Mouse (Mus musculus) left cerebral cortex, adult 2 months (tissue): ENCODE data around the gene Eif2ak4. TPM values are rescaled to one million over a fixed set of nuclear protein-coding genes. Genes with fewer than 3 reads are reported as not detected.

Experiments used
- DNase-seq, 2 experiments: peaks; one replicate each; pipeline ENCODE4 v3.0.0; 2021 to 2022; ENCODE audit warnings: low spot score in 2 of 2, mixed read lengths in 1 of 2; ENCODE audit errors: extremely low spot score in 1 of 2
- H3K27ac ChIP-seq: fragments of 200-600 bp; 2 replicates; pipeline ENCODE4 v1.8.1; 2022
- H3K4me3 ChIP-seq: fragments of 200-600 bp; 2 replicates; pipeline ENCODE4 v1.8.1; 2022
- CTCF ChIP-seq: fragments of 200-600 bp; IDR thresholded peaks from 2 replicates; pipeline ENCODE4 v1.8.1; 2022; ENCODE audit warnings: antibody characterized with exemption, mild to moderate bottlenecking, moderate library complexity
- intact Hi-C: fragments of 180-260 bp; cut with DNase I; formaldehyde crosslinking; loops from one replicate; pipeline ENCODE4 v1.15.1; 2025
- total RNA-seq, 2 experiments: library from RNA; stranded (reverse); gene quantifications; 2 replicates each; pipeline ENCODE4 v1.2.3; 2021

Eif2ak4 gene
- total RNA-seq, 2 experiments from 2014 or later = 22.2 to 25.1 TPM

DNA sequence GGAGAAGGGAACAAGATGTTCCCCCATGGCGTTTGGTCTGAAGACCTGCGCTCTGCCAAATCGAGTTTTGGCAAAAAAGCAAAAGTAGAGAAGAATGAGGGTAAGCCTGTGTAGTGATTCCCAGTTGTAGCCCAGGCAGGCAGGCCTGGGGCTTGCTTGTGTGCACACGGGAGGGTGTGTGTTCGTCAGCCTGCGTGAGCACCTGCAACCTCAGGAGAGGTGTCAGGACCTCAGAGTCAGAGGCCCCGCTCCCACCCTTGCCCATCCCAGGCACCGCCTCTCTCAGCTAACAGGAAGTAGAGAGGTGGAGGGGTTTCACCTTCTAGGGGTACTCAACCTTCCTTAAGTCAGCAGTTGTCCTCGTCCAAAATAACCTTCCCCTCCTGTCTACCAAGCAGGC, 106.6 kb downstream of the Eif2ak4 start:
- TF ChIP-seq CTCF = no peak
- intact Hi-C loops = no loop called here

DNA sequence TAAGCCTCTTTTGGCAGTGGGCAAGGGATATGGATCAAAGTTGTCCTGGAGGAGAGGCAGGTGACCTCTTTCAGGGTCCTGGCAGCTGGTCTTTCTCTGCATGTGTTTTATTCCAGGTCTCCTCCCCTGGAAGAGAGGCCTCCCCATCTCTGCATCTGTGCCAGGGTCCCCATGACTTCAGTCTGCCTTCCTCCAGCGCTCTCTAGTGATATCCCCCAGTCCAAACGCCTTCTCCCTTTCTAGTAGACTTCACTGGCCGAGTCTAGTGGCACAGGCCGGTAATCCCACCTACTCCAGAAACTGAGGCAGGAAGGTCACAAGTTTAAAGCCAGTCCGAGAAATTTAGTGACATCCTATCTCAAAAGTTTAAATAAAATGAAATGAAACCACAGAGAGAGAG, 109.5 kb downstream of the Eif2ak4 start:
- Histone ChIP-seq H3K27ac (no peak overlapping the region), H3K4me3 (no peak overlapping the region)
- intact Hi-C loops = no loop called here
- no peak for DNase-seq
- no peak for TF ChIP-seq CTCF

More for the DNA sequence above, 106.6 kb downstream of the Eif2ak4 start:
- Histone ChIP-seq H3K27ac (no peak overlapping the region), H3K4me3 (no peak overlapping the region)
- DNase-seq = no peak

DNA sequence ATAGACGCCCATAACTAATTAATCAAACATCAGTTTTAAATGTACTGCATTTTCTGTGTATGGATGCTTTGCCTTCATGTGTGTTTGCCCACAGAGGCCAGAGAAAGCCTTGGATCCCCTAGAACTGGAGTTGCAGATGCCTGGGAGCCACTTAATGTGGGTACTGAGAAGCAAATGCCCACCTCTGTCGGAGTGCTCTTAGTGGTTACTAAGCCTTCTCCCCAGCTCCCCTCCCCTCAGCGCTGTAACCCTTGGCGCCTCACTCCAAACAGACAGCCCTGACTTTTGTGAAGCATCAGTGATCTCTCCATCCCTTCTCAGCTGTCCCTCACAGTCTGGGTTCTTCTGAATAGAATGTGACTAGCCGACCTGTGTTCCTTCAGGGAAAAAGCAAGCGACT, 110.1 kb downstream of the Eif2ak4 start:
- intact Hi-C loops = no loop called here
- no peak overlapping the region for H3K4me3 ChIP-seq
- H3K27ac ChIP-seq = no peak overlapping the region
- TF ChIP-seq CTCF = no peak
- no peak for DNase-seq

DNA sequence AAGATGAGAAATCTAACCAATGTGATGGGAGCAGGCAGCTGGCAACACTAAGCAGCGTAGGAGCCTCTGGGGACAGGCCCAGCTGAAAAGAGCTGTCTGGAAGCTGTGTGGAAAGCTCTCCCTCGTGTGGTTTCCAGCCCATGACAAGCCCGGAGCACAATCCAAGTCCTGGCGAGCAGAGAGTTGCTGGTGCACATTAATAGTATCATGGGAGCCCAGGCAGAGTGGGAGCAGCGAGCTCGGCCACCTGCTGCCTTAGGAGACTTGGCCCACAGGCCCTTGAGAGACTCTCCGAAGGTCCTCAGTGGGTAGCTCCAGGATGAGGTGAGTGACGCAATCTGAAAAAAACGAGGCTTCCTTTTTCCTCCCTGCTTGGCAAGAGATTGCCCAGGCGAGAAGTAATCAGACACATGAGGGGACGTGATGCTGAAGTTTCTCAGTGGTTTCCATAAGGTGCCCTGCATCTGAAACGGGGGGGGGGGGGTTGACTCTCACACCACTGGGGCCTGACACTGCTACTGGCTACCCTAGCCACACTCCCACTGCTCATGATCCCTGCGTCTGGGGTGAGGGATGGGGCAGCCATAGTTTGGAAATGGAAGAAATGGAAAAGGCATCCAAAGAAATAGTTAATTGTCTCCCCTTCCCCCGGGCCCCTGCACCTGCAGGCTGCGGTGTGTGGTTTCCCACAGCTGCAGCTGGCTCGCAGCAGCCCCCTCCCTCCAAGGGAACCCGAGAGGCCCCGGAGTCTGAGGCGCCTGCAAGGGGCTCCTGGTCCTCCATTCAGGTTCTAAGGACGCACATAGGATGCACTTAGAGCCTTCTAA, 110.9 kb downstream of the Eif2ak4 start:
- intact Hi-C loops = no loop called here
- no peak for TF ChIP-seq CTCF
- Histone ChIP-seq H3K4me3 (no peak overlapping the region), H3K27ac (no peak overlapping the region)
- peak in 1 of 2 experiments; percentile 17 for DNase-seq

DNA sequence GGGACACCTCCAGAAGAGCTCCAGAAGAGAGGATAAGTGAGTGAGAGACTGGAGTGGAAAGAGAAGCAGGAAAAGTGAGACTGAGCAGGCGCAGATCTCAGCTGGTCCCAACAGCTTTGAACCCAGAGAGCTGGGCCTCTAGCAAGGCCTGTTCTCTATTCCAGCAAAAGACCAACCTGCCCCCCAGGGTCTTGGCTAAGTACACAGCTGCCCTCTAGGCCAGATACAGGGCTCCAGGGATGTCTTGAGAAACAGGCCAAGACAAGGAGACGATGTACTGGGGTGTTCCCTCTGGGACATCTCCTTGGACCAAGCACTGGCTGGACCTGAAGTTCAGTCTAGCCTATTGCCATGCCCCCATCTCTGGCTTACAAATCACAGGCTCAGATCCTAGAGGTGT, 111.8 kb downstream of the Eif2ak4 start:
- Histone ChIP-seq H3K4me3 (no peak overlapping the region), H3K27ac (no peak overlapping the region)
- intact Hi-C loops = no loop called here
- DNase-seq = no peak
- TF ChIP-seq CTCF = no peak

DNA sequence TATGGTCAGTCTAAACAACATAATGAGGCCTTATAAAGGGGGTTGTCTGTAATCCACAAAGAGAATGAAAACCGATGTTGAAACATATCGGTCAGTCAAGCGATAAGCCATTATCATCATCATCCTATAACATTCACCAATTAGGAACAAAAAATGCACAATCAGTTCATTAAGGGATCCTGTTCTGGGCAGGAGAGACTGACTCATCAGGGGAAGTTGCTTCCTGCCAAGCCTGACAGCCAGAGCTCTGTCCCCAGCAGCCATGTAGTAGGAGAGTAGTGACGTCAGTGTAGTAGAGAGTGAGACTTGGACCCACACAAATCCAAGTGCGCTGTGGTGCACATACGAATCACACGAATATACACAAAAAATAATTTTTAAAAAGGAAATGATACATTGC, 118.7 kb downstream of the Eif2ak4 start:
- no peak for DNase-seq
- intact Hi-C loops = no loop called here
- H3K4me3 ChIP-seq = no peak overlapping the region
- no peak overlapping the region for H3K27ac ChIP-seq
- TF ChIP-seq CTCF = no peak

DNA sequence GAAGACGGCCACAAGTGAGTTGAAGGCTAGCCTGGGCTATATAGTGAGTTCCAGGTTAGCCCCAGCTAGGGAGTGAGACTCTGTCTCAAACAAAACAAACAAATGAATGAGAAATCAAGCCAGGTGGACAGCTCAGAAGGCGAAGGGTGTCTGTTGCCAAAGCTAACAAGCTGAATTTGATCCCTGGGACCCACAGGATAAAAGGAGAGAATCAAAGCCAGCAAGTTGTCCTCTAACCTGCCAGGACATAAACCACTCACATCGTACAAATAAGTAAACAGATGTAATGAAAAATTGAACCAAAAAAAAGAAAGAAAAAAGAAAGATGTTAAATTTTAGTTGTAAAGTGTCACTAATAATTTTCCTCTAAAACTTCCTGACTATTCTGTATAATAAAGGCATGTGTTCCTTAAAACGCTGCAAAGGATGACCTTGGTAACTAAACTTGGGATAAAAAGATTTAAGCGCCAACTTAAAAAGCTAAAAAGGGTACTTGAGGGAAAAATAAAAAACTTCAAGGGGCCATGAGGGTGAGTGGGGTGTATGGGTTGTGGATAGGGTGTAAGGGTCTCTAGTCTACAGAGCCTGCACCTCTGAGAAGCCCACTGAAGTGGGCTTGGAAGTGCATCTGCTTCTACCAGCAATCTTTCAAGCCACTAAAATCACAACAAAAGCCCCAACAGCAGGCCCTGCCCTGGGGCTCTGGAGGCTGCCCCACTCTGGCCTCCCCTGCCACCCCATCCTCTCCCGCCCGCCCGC, 121.4 kb downstream of the Eif2ak4 start:
- intact Hi-C loops = loop anchor here (2.0 kb wide), 1 partner anchor 39 kb away; the partner anchor contains the start of gene Bmf
- DNase-seq = no peak
- Histone ChIP-seq H3K4me3 (no peak overlapping the region), H3K27ac (no peak overlapping the region)
- no peak for TF ChIP-seq CTCF

DNA sequence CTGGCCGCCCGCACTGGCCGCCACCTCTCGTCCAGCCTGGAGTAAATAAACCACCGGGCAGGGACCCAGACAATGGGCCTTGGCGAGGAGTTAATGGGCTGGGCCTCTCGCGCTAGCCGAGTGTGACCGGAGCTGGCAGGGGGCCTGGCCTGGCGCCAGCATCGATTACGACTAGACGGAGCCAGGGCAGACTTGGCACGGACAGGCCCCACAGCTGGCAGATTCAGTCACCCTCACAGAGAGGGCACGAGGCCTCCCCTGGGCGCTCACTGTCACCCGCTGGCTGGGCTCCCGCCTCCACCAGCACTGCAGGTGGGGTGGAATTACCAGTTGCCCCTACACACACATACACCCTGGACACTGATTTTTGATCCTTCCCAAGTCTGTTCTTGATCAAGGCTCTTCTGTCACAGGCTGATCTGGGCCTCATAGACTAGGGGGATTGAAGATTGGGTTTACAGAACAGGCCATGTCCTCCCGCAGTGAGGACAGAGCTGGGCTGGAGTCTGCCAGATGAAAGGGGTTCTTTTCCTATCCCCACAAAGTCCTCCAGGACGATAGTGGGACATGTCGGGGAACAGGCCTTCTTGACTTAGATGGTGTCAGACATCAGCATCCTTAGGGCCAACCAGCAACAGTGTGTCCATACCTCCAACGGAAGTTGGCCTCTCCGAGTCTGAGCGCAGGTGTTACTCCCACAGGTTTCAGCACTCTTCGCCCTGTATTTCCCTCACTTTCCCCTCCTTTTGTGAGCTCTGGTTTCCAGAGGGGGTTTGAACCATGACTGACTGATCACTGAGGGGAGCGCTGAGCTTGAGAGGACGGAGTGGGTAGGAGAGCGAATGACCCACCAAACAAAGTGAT, 122.3 kb downstream of the Eif2ak4 start:
- H3K4me3 ChIP-seq = no peak overlapping the region
- intact Hi-C loops = loop anchor here (2.0 kb wide), 1 partner anchor 38 kb away; the partner anchor contains the start of gene Bmf
- H3K27ac ChIP-seq = no peak overlapping the region

DNA sequence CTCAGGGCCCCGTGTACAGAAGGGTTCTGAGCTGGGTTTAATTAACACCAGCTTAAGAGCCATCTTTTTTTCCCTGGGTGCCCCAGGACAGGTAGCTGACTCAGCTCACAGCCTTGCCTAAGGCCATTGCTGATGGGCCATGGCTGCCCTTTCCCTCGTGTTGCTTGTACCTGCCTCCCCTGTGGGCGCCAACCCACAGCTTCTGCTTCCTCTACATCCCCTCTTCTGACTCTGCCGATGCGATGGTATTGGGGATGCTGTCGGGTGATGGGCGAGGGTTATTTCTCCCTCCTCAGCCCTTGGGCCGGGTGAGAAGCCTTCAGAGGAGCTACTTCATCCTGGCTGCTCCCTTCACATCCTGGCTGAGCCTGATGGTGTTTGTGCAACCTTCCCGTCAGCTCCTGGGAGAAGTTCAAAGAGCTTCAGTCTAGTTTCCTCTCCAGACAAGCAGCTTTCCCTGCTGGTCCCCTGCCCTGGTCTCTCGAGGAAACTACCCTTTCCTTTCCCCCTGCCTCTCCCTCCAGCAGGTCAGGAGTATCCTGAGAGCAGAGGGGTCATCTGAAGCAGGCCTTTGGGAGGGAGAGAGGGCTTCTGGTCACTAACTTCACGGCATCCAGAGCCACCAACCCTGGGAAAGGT, 123.5 kb downstream of the Eif2ak4 start:
- Histone ChIP-seq H3K4me3 (no peak overlapping the region), H3K27ac (no peak overlapping the region)
- intact Hi-C loops = loop anchor here (2.0 kb wide), 1 partner anchor 37 kb away; the partner anchor contains the start of gene Bmf
- DNase-seq = no peak
- no peak for TF ChIP-seq CTCF

More for the DNA sequence above, 122.3 kb downstream of the Eif2ak4 start:
- DNase-seq = peak; percentile 66 to 87
- no peak for TF ChIP-seq CTCF

DNA sequence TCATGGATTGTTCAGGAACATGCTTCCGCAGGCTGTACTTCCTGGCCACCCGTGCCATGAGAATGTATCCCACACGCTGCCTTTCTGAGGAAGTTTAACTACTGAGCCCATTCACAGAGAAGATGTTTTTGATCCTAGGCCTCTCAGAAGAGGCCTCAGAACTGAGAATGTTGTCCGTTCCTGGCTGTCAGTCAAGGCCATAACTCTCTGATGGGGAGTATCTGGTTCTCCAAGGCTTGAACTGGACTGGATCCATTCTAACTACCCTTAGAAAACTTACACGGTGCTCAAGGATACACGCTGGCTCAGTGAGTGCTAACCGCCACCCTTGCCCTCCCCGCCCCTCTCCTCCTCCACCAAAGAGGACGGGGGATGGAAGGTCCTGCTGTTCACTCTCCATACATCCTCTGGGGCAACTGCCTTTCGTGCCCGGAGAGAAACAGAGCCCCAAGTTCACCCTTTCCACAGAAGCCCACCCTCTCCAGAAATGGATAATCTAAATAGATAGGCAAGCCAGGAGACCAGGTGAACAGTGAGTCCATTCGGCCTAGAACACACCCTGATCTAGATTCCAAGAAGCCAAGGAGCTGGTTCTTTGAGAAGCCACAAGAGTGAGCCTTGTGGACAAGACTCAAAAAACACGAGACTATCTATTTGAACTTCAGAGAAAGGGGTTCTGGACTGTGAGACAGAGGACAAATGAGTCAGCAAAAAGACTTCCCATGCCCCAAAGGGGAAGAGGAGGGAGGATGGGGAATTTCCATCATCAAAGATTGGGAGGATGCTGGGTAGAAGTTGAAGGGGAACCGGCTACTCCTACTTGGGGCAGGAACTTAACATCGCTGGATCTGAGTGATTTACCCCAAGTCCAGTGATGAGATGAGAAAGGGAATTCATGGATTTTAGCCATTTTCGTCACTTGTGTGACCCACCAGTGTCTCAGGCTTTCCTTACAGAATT, 124.3 kb downstream of the Eif2ak4 start:
- TF ChIP-seq CTCF = no peak
- no peak for DNase-seq
- Histone ChIP-seq H3K27ac (no peak overlapping the region), H3K4me3 (no peak overlapping the region)
- intact Hi-C loops = no loop called here
